Mouse (Mus musculus) erythroblast, embryonic 14.5 days (primary cell): ENCODE data around the gene Dram1.

ENCODE experiments used
- GATA1 ChIP-seq: IDR thresholded peaks from 2 replicates; pipeline ENCODE4 v1.6.1; 2012; ENCODE audit warnings: low read length, inconsistent platforms, mixed read lengths
- TAL1 ChIP-seq: IDR thresholded peaks from 3 replicates; pipeline ENCODE4 v1.6.1; 2012; ENCODE audit warnings: low read length, inconsistent platforms, mixed read lengths

DNA sequence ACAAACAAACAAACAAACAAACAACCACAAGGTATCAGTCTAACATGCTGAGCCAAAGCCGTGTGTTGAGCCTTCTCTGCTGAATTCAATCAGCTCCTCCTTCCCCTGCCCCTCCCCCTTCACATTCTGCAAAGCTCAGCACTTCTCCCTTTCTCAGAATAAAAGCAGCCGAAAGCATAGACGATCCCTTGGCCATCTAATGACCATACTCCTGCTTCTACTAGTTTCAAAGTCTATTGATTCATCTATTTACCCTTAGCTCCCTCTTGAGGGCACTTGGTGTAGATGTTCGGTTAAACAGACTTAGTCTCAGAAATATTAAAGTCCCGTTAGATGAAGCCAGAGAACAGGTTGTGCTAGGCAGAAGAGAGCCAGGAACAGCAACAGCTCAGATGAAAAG lies 48.2 kb downstream of the Dram1 start:
- no peak for TF ChIP-seq GATA1
- no peak for TF ChIP-seq TAL1
